Mouse (Mus musculus): ENCODE data around the gene Col26a1.

Col26a1 gene

GRCm38 (mm10) chr5:136882788-136883439, at the start of gene Col26a1:
Gene Col26a1, minus strand, starts transcription at chr5:136883209.
- in situ Hi-C loops (cut with MboI, MseI): loop anchor here (5.0 to 10.0 kb wide), 3 partner anchors 41 to 91 kb away; no protein-coding TSS in a partner anchor

GRCm38 (mm10) chr5:136931896-136932295, 48.9 kb upstream of the Col26a1 start:
- in situ Hi-C loops (cut with MboI, MseI): loop anchor here in 1 of 2 experiments (5.0 kb wide), 1 partner anchor 40 kb away; no protein-coding TSS in a partner anchor

- in situ Hi-C loops (cut with MboI, MseI): loop anchor here (5.0 to 10.0 kb wide), 2 partner anchors 93 to 186 kb away; partner anchors contain the start of gene Trim56 (in 1 of the 2)
These were observed 46.1 kb upstream of the Col26a1 start for GRCm38 (mm10) chr5:136929073-136929472.

- in situ Hi-C loops (cut with MboI, MseI): loop anchor here in 1 of 2 experiments (10.0 kb wide), 1 partner anchor 191 kb away; the partner anchor contains the start of gene Trim56
These were observed 40.9 kb upstream of the Col26a1 start for GRCm38 (mm10) chr5:136923751-136924478.

- in situ Hi-C loops (cut with MboI, MseI): loop anchor here in 1 of 2 experiments (10.0 kb wide), 1 partner anchor 192 kb away; the partner anchor contains the start of gene Trim56
These were observed 39.8 kb upstream of the Col26a1 start for GRCm38 (mm10) chr5:136922830-136923229.

- in situ Hi-C loops (cut with MboI, MseI): loop anchor here in 1 of 2 experiments (10.0 kb wide), 1 partner anchor 195 kb away; the partner anchor contains the start of gene Trim56
These were observed 36.7 kb upstream of the Col26a1 start for GRCm38 (mm10) chr5:136919546-136920301.

- in situ Hi-C loops (cut with MboI, MseI): no loop called here
These were observed 35.9 kb upstream of the Col26a1 start for GRCm38 (mm10) chr5:136918655-136919472.

GRCm38 (mm10) chr5:136917613-136918242, 34.7 kb upstream of the Col26a1 start:
- in situ Hi-C loops (cut with MboI, MseI): no loop called here

- in situ Hi-C loops (cut with MboI, MseI): no loop called here
These were observed 31.2 kb upstream of the Col26a1 start for GRCm38 (mm10) chr5:136914183-136914582.

- in situ Hi-C loops (cut with MboI, MseI): no loop called here
These were observed 25.2 kb upstream of the Col26a1 start, which contains the start of gene Ift22 for GRCm38 (mm10) chr5:136907991-136908857. Gene Ift22, plus strand, starts transcription at chr5:136908150.

GRCm38 (mm10) chr5:136907587-136907986, 24.6 kb upstream of the Col26a1 start:
- in situ Hi-C loops (cut with MboI, MseI): no loop called here

GRCm38 (mm10) chr5:136905630-136906029, 22.6 kb upstream of the Col26a1 start:
- in situ Hi-C loops (cut with MboI, MseI): no loop called here

GRCm38 (mm10) chr5:136904621-136905020, 21.6 kb upstream of the Col26a1 start:
- in situ Hi-C loops (cut with MboI, MseI): no loop called here

GRCm38 (mm10) chr5:136895529-136895963, 12.5 kb upstream of the Col26a1 start:
- in situ Hi-C loops (cut with MboI, MseI): no loop called here

GRCm38 (mm10) chr5:136894840-136895528, 12.0 kb upstream of the Col26a1 start:
- in situ Hi-C loops (cut with MboI, MseI): no loop called here

- in situ Hi-C loops (cut with MboI, MseI): loop anchor here in 1 of 2 experiments (10.0 kb wide), 1 partner anchor 54 kb away; no protein-coding TSS in a partner anchor
These were observed 5.7 kb upstream of the Col26a1 start for GRCm38 (mm10) chr5:136888539-136889355.

GRCm38 (mm10) chr5:136886957-136887356, 3.9 kb upstream of the Col26a1 start:
- in situ Hi-C loops (cut with MboI, MseI): loop anchor here in 1 of 2 experiments (10.0 kb wide), 1 partner anchor 52 kb away; no protein-coding TSS in a partner anchor

All from T-helper 17 cell (primary cell).